Mouse (Mus musculus) CH12.LX (cell line): ENCODE results near the gene Galnt14. TPM values are rescaled to one million over a fixed set of nuclear protein-coding genes. Genes with fewer than 3 reads are reported as not detected.

Experiments
- DNase-seq: peaks from one replicate; pipeline ENCODE4 v3.0.0-alpha.2; 2013; ENCODE audit errors: extremely low read depth
- H3K27ac ChIP-seq: 2 replicates; pipeline ENCODE4 v1.5.1; 2012; ENCODE audit warnings: low read depth, mild to moderate bottlenecking, control low read depth, moderate library complexity; ENCODE audit not compliant: insufficient read depth
- H3K27me3 ChIP-seq: replicated peaks from 2 replicates; pipeline ENCODE3; 2012; ENCODE audit warnings: inconsistent platforms
- H3K36me3 ChIP-seq, 2 experiments: replicated peaks in 1 of 2; 2 replicates each; pipeline versions ENCODE3 to v1.6.1; 2012; ENCODE audit warnings: inconsistent platforms in 1 of 2, low read length in 1 of 2, mild to moderate bottlenecking in 1 of 2, mixed read lengths in 1 of 2, moderate library complexity in 1 of 2; ENCODE audit not compliant: control insufficient read depth in 1 of 2, insufficient read depth in 1 of 2
- H3K4me1 ChIP-seq, 2 experiments: 2 replicates each; pipeline ENCODE4 v1.6.1; 2012; ENCODE audit warnings: inconsistent platforms in 1 of 2, moderate library complexity in 1 of 2; ENCODE audit not compliant: insufficient read depth in 2 of 2, control insufficient read depth in 1 of 2
- H3K4me2 ChIP-seq: 2 replicates; pipeline ENCODE4 v1.6.1; 2012; ENCODE audit warnings: low read depth, mild to moderate bottlenecking, control low read depth; ENCODE audit not compliant: poor library complexity, insufficient read depth, severe bottlenecking
- H3K4me3 ChIP-seq, 3 experiments: fragments of 150-350 bp in 1 of 3; sonication (generic) in 1 of 3; replicated peaks in 1 of 3; 2 replicates each; pipeline versions ENCODE3 to v1.5.1; 2011 to 2012; ENCODE audit warnings: low read depth in 2 of 3, low read length in 2 of 3, mild to moderate bottlenecking in 2 of 3, moderate library complexity in 2 of 3, control low read depth in 1 of 3, improper control_type of control experiment in 1 of 3, inconsistent platforms in 1 of 3, mixed read lengths in 1 of 3; ENCODE audit not compliant: poor library complexity in 1 of 3
- H3K79me2 ChIP-seq: replicated peaks from 2 replicates; pipeline ENCODE4 v1.6.1; 2012; ENCODE audit warnings: mild to moderate bottlenecking, moderate library complexity; ENCODE audit not compliant: control insufficient read depth, poor library complexity, insufficient read depth, severe bottlenecking; ENCODE audit errors: extremely low read depth
- H3K9ac ChIP-seq: 2 replicates; pipeline ENCODE4 v1.6.1; 2012; ENCODE audit warnings: low read depth, mild to moderate bottlenecking, control low read depth, moderate library complexity; ENCODE audit not compliant: insufficient read depth
- H3K9me3 ChIP-seq: replicated peaks from 2 replicates; pipeline ENCODE3; 2012; ENCODE audit warnings: low read length, inconsistent platforms, mixed read lengths
- BHLHE40 ChIP-seq: IDR thresholded peaks from 2 replicates; pipeline ENCODE4 v1.6.1; 2011; ENCODE audit warnings: mild to moderate bottlenecking, low read depth, low read length, improper control_type of control experiment
- CTCF ChIP-seq, 2 experiments: IDR thresholded peaks in 1 of 2; conservative IDR thresholded peaks in 1 of 2; 2 replicates each; pipeline ENCODE4 v1.5.1; 2011 to 2012; ENCODE audit warnings: low read depth in 2 of 2, low read length in 2 of 2, improper control_type of control experiment in 1 of 2, inconsistent platforms in 1 of 2, mild to moderate bottlenecking in 1 of 2, moderate library complexity in 1 of 2
- ETS1 ChIP-seq: conservative IDR thresholded peaks from 2 replicates; pipeline ENCODE4 v1.6.1; 2012; ENCODE audit warnings: low read depth, mild to moderate bottlenecking, inconsistent platforms, low read length, improper control_type of control experiment, moderate library complexity
- GABPA ChIP-seq: IDR thresholded peaks from 2 replicates; pipeline ENCODE4 v1.6.1; 2012; ENCODE audit warnings: low read depth, low read length, improper control_type of control experiment, inconsistent platforms; ENCODE audit not compliant: insufficient replicate concordance
- HCFC1 ChIP-seq: IDR thresholded peaks from 2 replicates; pipeline ENCODE4 v1.6.1; 2012; ENCODE audit warnings: low read depth, mild to moderate bottlenecking, inconsistent platforms, low read length, improper control_type of control experiment
- JUN ChIP-seq: IDR thresholded peaks from 2 replicates; pipeline ENCODE4 v1.6.1; 2011; ENCODE audit warnings: low read depth, mild to moderate bottlenecking, low read length, improper control_type of control experiment, moderate library complexity; ENCODE audit not compliant: insufficient read depth
- JUND ChIP-seq: conservative IDR thresholded peaks from 2 replicates; pipeline ENCODE4 v1.6.1; 2011; ENCODE audit warnings: low read depth, low read length, improper control_type of control experiment
- MAX ChIP-seq: IDR thresholded peaks from 2 replicates; pipeline ENCODE4 v1.6.1; 2011; ENCODE audit warnings: low read length, improper control_type of control experiment
- MAZ ChIP-seq: IDR thresholded peaks from 2 replicates; pipeline ENCODE4 v1.6.1; 2012; ENCODE audit warnings: low read depth, mild to moderate bottlenecking, inconsistent platforms, low read length, improper control_type of control experiment, moderate library complexity
- MXI1 ChIP-seq: IDR thresholded peaks from 2 replicates; pipeline ENCODE4 v1.6.1; 2011; ENCODE audit warnings: mild to moderate bottlenecking, low read depth, low read length, improper control_type of control experiment
- MYC ChIP-seq: IDR thresholded peaks from 2 replicates; pipeline ENCODE4 v1.6.1; 2011; ENCODE audit warnings: low read depth, mild to moderate bottlenecking, improper control_type of control experiment, low read length
- NELFE ChIP-seq: IDR thresholded peaks from 2 replicates; pipeline ENCODE4 v1.6.1; 2011; ENCODE audit warnings: low read depth, low read length, improper control_type of control experiment
- PAX5 ChIP-seq: IDR thresholded peaks from 2 replicates; pipeline ENCODE4 v1.6.1; 2012; ENCODE audit warnings: low read length, inconsistent platforms, mixed read lengths
- POLR2A ChIP-seq: IDR thresholded peaks from 2 replicates; pipeline ENCODE4 v1.6.1; 2011; ENCODE audit warnings: low read depth, mild to moderate bottlenecking, improper control_type of control experiment, low read length
- RAD21 ChIP-seq: IDR thresholded peaks from 2 replicates; pipeline ENCODE4 v1.6.1; 2011; ENCODE audit warnings: low read depth, mild to moderate bottlenecking, low read length, improper control_type of control experiment, moderate library complexity
- RCOR1 ChIP-seq: conservative IDR thresholded peaks from 2 replicates; pipeline ENCODE4 v1.6.1; 2012; ENCODE audit warnings: low read depth, mild to moderate bottlenecking, inconsistent platforms, low read length, improper control_type of control experiment
- SIN3A ChIP-seq: IDR thresholded peaks from 2 replicates; pipeline ENCODE4 v1.6.1; 2012; ENCODE audit warnings: low read length, improper control_type of control experiment, inconsistent platforms
- TBP ChIP-seq: conservative IDR thresholded peaks from 2 replicates; pipeline ENCODE4 v1.6.1; 2011; ENCODE audit warnings: low read depth, low read length, improper control_type of control experiment
- ZC3H11A ChIP-seq: IDR thresholded peaks from 2 replicates; pipeline ENCODE4 v1.6.1; 2012; ENCODE audit warnings: low read depth, mild to moderate bottlenecking, inconsistent platforms, low read length, improper control_type of control experiment
- dilution Hi-C: fragments of 300-500 bp; cut with MboI; formaldehyde crosslinking; loops from 2 replicates; pipeline ENCODE4 v1.14.3; 2020; ENCODE audit warnings: low sequenced_read_pairs; ENCODE audit not compliant: extremely low pct_unique_long_range_greater_than_20kb, extremely low pct_ligation_motif_present
- in situ Hi-C: fragments of 300-500 bp; cut with MboI; formaldehyde crosslinking; loops from 3 replicates; pipeline ENCODE4 v1.14.3; 2019; ENCODE audit warnings: low sequenced_read_pairs, low pct_ligation_motif_present, low pct_unique_long_range_greater_than_20kb, mixed read lengths
- polyA plus RNA-seq: library from polyadenylated mRNA; unstranded; fragments of >175 nt; gene quantifications from 2 replicates; pipeline ENCODE4 v1.2.1, GENCODE M21; 2012; ENCODE audit warnings: low read depth; ENCODE audit not compliant: insufficient read length
- total RNA-seq, 2 experiments: library from RNA; depleted of rRNA; stranded (reverse); fragments of 300-350 nt in 1 of 2; fragments of >200 nt in 1 of 2; gene quantifications; 2 replicates each; pipeline ENCODE4 v1.2.3; 2012 to 2014

The Galnt14 gene
- total and polyA plus RNA-seq, 3 experiments, result 1.0 to 5.8 (median 2.4) TPM

DNA sequence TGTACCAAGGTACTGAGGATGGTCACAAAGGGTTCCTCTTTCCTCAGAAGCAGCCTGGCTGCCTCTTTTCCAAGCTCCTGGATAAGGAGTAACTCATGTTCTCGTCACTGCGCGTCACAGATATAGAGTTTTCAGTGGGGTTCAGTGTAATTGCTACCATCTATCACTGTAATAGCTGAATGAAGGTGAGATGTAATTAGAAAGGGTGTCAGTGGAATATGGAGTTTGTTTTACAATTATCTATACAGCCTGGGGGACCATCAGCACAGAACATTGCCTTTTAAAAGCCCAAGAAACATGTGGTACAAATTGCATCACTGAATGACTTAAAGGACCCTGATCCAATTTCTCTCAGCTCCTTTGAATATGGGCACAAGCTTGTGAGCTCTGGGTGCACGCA lies 249.4 kb downstream of the Galnt14 start:
- peaks cover 0 to 8% of the 10 kb centered on the region in 2 experiments; a peak in 1 of 4 replicates for H3K4me1 ChIP-seq
- dilution Hi-C loops, result no loop called here
- no peaks in the 10 kb centered on the region for H3K79me2 ChIP-seq
- no peaks in the 10 kb centered on the region for H3K36me3 ChIP-seq
- no peaks in the 10 kb centered on the region for H3K27me3 ChIP-seq
- no peaks in the 10 kb centered on the region for H3K9me3 ChIP-seq
- H3K27ac ChIP-seq, result no peak overlapping the region
- no peak overlapping the region for H3K9ac ChIP-seq
- no peak overlapping the region for H3K4me2 ChIP-seq
- DNase-seq, result no peak
- in situ Hi-C loops, result no loop called here
- H3K4me3 ChIP-seq, result no peak overlapping the region
- no peak for TF ChIP-seq MAZ
- TF ChIP-seq RCOR1, result no peak
- TF ChIP-seq ETS1, result no peak
- no peak for TF ChIP-seq HCFC1
- TF ChIP-seq POLR2A, result no peak
- no peak for TF ChIP-seq SIN3A
- no peak for TF ChIP-seq NELFE
- TF ChIP-seq MAX, result no peak
- TF ChIP-seq GABPA, result no peak
- TF ChIP-seq TBP, result no peak
- no peak for TF ChIP-seq ZC3H11A
- TF ChIP-seq PAX5, result no peak
- no peak for TF ChIP-seq MYC
- no peak for TF ChIP-seq JUN
- TF ChIP-seq MXI1, result no peak
- TF ChIP-seq CTCF (conservative IDR thresholded peaks at IDR 0.05 in 1 of 2, IDR thresholded peaks at IDR 0.05 in 1 of 2; ENCODE audit: low read depth in 2 of 2, low read length in 2 of 2), result no peak

DNA sequence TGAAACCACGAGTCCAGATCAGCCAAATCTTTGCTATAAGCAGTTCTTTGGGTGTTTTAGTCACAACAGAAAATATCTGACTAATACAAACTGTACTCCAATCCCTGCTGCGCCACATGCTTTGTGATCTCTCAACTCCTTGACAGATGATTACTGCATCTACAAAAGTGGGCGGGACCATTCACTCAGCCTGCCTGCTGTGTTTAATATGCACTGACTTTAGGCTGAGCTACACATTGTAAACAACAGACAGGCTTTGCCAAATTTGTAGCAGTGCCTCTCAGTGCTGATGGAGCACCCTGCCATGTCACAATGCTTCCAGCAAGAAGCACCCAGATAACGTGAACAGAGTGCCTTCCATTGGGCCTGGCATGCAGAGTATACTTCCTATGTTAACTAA lies 251.5 kb downstream of the Galnt14 start:
- no peak overlapping the region for H3K4me3 ChIP-seq
- no peak overlapping the region for H3K4me2 ChIP-seq
- H3K79me2 ChIP-seq, result no peaks in the 10 kb centered on the region
- peaks cover 0 to 8% of the 10 kb centered on the region in 2 experiments; a peak in 1 of 4 replicates for H3K4me1 ChIP-seq
- no peak overlapping the region for H3K27ac ChIP-seq
- H3K36me3 ChIP-seq, result no peaks in the 10 kb centered on the region
- H3K9me3 ChIP-seq, result no peaks in the 10 kb centered on the region
- H3K27me3 ChIP-seq, result no peaks in the 10 kb centered on the region
- dilution Hi-C loops, result no loop called here
- in situ Hi-C loops, result no loop called here
- no peak for DNase-seq
- TF ChIP-seq JUND, result no peak
- TF ChIP-seq ZC3H11A, result no peak
- TF ChIP-seq RAD21, result no peak
- no peak for TF ChIP-seq BHLHE40
- TF ChIP-seq, all 38 proteins: peak for 0
- no peak overlapping the region for H3K9ac ChIP-seq
